Mouse (Mus musculus): ENCODE measurements at regions not wholly inside any gene's neighbourhood (a gene's known extent, or its start where the extent isn't known, plus 50 kb on each side); places are given as distances from the start of the nearest gene placed in this dataset.
"Not testable (repeated sequence)": the region's sequence is repeated elsewhere in the genome, so short reads cannot be mapped to it uniquely, and the experiment has no call there.

DNA sequence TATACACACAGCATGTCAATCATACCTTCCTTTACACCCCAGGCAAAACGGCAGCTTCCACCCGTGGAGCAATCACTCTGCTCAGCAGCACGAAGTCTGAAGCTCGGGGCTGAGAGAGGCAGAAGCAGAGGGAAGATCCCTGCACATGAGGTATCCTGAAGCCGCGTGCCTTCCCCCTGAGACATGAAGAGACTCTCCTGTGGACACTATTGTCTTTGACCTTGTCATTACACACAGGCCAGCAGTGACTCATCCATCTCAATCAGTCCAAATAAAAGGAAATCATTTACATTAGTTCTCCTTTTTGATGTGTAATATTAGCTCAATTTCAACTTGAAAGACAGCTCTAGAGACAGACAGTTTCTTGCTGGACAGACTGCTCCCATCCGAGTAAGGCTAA is 228.4 kb upstream of the 1700012A03Rik start:
- Histone ChIP-seq H3K27me3 (ENCODE audit: control insufficient read depth, insufficient read depth, insufficient read length) (no peaks in the 10 kb centered on the region), H3K4me3 (no peak overlapping the region), H3K79me2 (ENCODE audit: control insufficient read depth, insufficient read depth) (no peaks in the 10 kb centered on the region), H3ac (ENCODE audit: control insufficient read depth, insufficient read length) (no peak overlapping the region), H3K4me2 (ENCODE audit: low read depth) (no peak overlapping the region), H3K36me3 (ENCODE audit: control insufficient read depth, insufficient read depth) (no peaks in the 10 kb centered on the region)
- TF ChIP-seq MYOD1 (IDR thresholded peaks at IDR 0.05; ENCODE audit: control insufficient read depth in 1 of 3, insufficient read length in 2 of 3, low read depth in 2 of 3), result no peak
- TF ChIP-seq MYOG (IDR thresholded peaks at IDR 0.05; ENCODE audit: control insufficient read depth in 1 of 3, insufficient read depth in 1 of 3, insufficient read length in 2 of 3, low read depth in 2 of 3), result no peak
- TF ChIP-seq TCF12 (IDR thresholded peaks at IDR 0.05; ENCODE audit: insufficient read depth, poor library complexity, severe bottlenecking), result no peak
- no peak for TF ChIP-seq REST (IDR thresholded peaks at IDR 0.05; ENCODE audit: insufficient read depth, insufficient read length)
- TF ChIP-seq TCF3 (IDR thresholded peaks at IDR 0.05; ENCODE audit: insufficient read length, low read depth), result no peak
- TF ChIP-seq POLR2A (IDR thresholded peaks at IDR 0.05; ENCODE audit: insufficient read length, low read depth), result no peak
- TF ChIP-seq USF1 (IDR thresholded peaks at IDR 0.05; ENCODE audit: low read depth), result no peak
- TF ChIP-seq POLR2AphosphoS2 (IDR thresholded peaks at IDR 0.05; ENCODE audit: insufficient read length, low read depth), result no peak
- TF ChIP-seq CEBPB (IDR thresholded peaks at IDR 0.05; ENCODE audit: insufficient read depth, poor library complexity, severe bottlenecking), result no peak
- TF ChIP-seq MAX (IDR thresholded peaks at IDR 0.05; ENCODE audit: low read depth), result no peak
- no peak for TF ChIP-seq SRF (IDR thresholded peaks at IDR 0.05; ENCODE audit: control insufficient read depth, insufficient read length, low read depth)
- TF ChIP-seq E2F4 (IDR thresholded peaks at IDR 0.05; ENCODE audit: insufficient read depth), result no peak

DNA sequence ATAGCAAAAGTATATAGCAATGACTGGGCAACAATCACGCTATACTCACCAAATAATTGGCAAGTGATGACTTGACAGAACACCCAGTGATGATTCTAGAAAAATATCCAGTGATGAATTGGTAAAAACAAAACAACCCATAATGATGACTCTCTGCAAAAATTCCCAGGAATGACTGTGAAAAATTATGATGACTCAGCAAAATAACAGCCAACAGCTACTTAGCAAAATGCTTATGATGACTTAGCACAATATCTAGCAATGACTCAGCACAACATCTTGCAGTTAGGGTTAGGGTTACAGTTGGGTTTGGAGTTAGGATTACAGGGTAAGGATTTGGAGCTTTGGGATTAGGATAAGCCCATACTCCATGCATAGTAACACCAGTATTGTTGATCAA is 232.4 kb upstream of the 1700012A03Rik start:
- no peaks in the 10 kb centered on the region for H3K36me3 ChIP-seq (ENCODE audit: control insufficient read depth, insufficient read depth)
- H3K4me2 ChIP-seq (ENCODE audit: low read depth), result no peak overlapping the region
- H3K27me3 ChIP-seq (ENCODE audit: control insufficient read depth, insufficient read depth, insufficient read length), result no peaks in the 10 kb centered on the region
- no peak overlapping the region for H3ac ChIP-seq (ENCODE audit: control insufficient read depth, insufficient read length)
- no peak overlapping the region for H3K4me3 ChIP-seq
- H3K79me2 ChIP-seq (ENCODE audit: control insufficient read depth, insufficient read depth), result no peaks in the 10 kb centered on the region
- TF ChIP-seq POLR2AphosphoS2 (IDR thresholded peaks at IDR 0.05; ENCODE audit: insufficient read length, low read depth) (no peak), USF1 (IDR thresholded peaks at IDR 0.05; ENCODE audit: low read depth) (no peak), TCF3 (IDR thresholded peaks at IDR 0.05; ENCODE audit: insufficient read length, low read depth) (no peak), REST (IDR thresholded peaks at IDR 0.05; ENCODE audit: insufficient read depth, insufficient read length) (no peak), E2F4 (IDR thresholded peaks at IDR 0.05; ENCODE audit: insufficient read depth) (no peak), MAX (IDR thresholded peaks at IDR 0.05; ENCODE audit: low read depth) (no peak), MYOG (IDR thresholded peaks at IDR 0.05; ENCODE audit: control insufficient read depth in 1 of 3, insufficient read depth in 1 of 3, insufficient read length in 2 of 3, low read depth in 2 of 3) (no peak), CEBPB (IDR thresholded peaks at IDR 0.05; ENCODE audit: insufficient read depth, poor library complexity, severe bottlenecking) (no peak), SRF (IDR thresholded peaks at IDR 0.05; ENCODE audit: control insufficient read depth, insufficient read length, low read depth) (no peak), MYOD1 (IDR thresholded peaks at IDR 0.05; ENCODE audit: control insufficient read depth in 1 of 3, insufficient read length in 2 of 3, low read depth in 2 of 3) (no peak), POLR2A (IDR thresholded peaks at IDR 0.05; ENCODE audit: insufficient read length, low read depth) (no peak), TCF12 (IDR thresholded peaks at IDR 0.05; ENCODE audit: insufficient read depth, poor library complexity, severe bottlenecking) (no peak)

DNA sequence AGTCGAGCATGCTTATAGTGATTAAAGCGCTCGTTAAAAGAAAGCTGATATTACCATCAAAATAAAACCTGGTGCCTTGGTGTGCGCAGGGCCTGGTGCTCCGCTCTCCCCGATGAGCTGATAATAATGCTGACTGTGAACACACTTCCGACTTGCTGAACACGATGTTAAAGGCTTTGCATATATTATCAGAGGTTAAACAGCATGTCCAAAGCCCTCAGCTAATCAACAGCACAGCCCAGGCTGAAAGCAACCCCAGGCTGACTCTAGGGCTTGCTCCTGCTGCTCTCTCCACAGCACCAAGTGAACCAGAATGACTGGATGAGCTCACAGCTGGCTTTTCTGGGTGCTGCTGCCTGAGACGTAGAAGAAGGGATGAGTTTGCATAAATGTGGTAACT is 238.2 kb upstream of the 1700012A03Rik start:
- Histone ChIP-seq H3ac (ENCODE audit: control insufficient read depth, insufficient read length) (no peak overlapping the region), H3K27me3 (ENCODE audit: control insufficient read depth, insufficient read depth, insufficient read length) (peaks cover 5% of the 10 kb centered on the region), H3K79me2 (ENCODE audit: control insufficient read depth, insufficient read depth) (no peaks in the 10 kb centered on the region), H3K36me3 (ENCODE audit: control insufficient read depth, insufficient read depth) (no peaks in the 10 kb centered on the region), H3K4me2 (ENCODE audit: low read depth) (no peak overlapping the region), H3K4me3 (no peak overlapping the region)
- no peak for TF ChIP-seq MYOD1 (IDR thresholded peaks at IDR 0.05; ENCODE audit: control insufficient read depth in 1 of 3, insufficient read length in 2 of 3, low read depth in 2 of 3)
- TF ChIP-seq TCF3 (IDR thresholded peaks at IDR 0.05; ENCODE audit: insufficient read length, low read depth), result no peak
- no peak for TF ChIP-seq MAX (IDR thresholded peaks at IDR 0.05; ENCODE audit: low read depth)
- no peak for TF ChIP-seq CEBPB (IDR thresholded peaks at IDR 0.05; ENCODE audit: insufficient read depth, poor library complexity, severe bottlenecking)
- no peak for TF ChIP-seq SRF (IDR thresholded peaks at IDR 0.05; ENCODE audit: control insufficient read depth, insufficient read length, low read depth)

- Histone ChIP-seq H3K36me3 (ENCODE audit: control insufficient read depth, insufficient read depth) (no peaks in the 10 kb centered on the region), H3K4me2 (ENCODE audit: low read depth) (no peak overlapping the region), H3K4me3 (no peak overlapping the region), H3K27me3 (ENCODE audit: control insufficient read depth, insufficient read depth, insufficient read length) (peaks cover 5% of the 10 kb centered on the region), H3ac (ENCODE audit: control insufficient read depth, insufficient read length) (no peak overlapping the region), H3K79me2 (ENCODE audit: control insufficient read depth, insufficient read depth) (no peaks in the 10 kb centered on the region)
- TF ChIP-seq E2F4 (IDR thresholded peaks at IDR 0.05; ENCODE audit: insufficient read depth) (no peak), CEBPB (IDR thresholded peaks at IDR 0.05; ENCODE audit: insufficient read depth, poor library complexity, severe bottlenecking) (no peak), REST (IDR thresholded peaks at IDR 0.05; ENCODE audit: insufficient read depth, insufficient read length) (no peak), TCF3 (IDR thresholded peaks at IDR 0.05; ENCODE audit: insufficient read length, low read depth) (no peak)
Measured at GRCm38 (mm10) chr6:31810602-31811512, 239.2 kb upstream of the 1700012A03Rik start.

GRCm38 (mm10) chr6:31804468-31804867 is 240.7 kb upstream of the Podxl start:
- not testable (repeated sequence) for H3K36me3 ChIP-seq (ENCODE audit: control insufficient read depth, insufficient read depth); H3K27me3 ChIP-seq (ENCODE audit: control insufficient read depth, insufficient read depth, insufficient read length); H3ac ChIP-seq (ENCODE audit: control insufficient read depth, insufficient read length); H3K79me2 ChIP-seq (ENCODE audit: control insufficient read depth, insufficient read depth); H3K4me3 ChIP-seq; H3K4me2 ChIP-seq (ENCODE audit: low read depth)

DNA sequence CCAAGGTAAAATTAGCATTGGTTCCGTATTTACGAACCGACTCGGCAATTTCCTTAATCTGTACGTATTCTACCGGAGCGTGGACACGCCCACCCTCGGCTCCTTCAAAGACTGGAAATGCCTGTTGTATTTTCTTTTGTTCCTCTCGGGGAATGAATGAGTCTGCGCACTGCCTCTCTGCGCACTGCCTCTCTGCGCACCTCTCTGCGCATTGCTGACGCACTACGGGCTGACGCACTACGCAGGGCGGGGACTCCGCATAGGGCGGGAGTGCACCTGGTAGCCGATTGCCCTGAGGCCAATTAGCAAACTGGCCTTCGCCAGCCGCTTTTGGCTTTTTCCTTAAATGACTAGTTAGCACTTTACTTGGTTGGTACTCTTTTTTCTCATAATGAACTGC is 239.4 kb upstream of the Podxl start:
- H3K36me3 ChIP-seq (ENCODE audit: control insufficient read depth, insufficient read depth); H3K4me3 ChIP-seq; H3K27me3 ChIP-seq (ENCODE audit: control insufficient read depth, insufficient read depth, insufficient read length); H3K79me2 ChIP-seq (ENCODE audit: control insufficient read depth, insufficient read depth); H3K4me2 ChIP-seq (ENCODE audit: low read depth); H3ac ChIP-seq (ENCODE audit: control insufficient read depth, insufficient read length): not testable (repeated sequence)

All from myocyte (in vitro differentiated cells).